Mouse (Mus musculus) liver, adult 2 months (tissue): Measurements from ENCODE around the gene Clca2.

ENCODE experiments used
- CTCF ChIP-seq: fragments of 200-500 bp; IDR thresholded peaks from 2 replicates; pipeline ENCODE4 v1.5.1; 2011; ENCODE audit warnings: low read depth, low read length, control low read depth
- POLR2A ChIP-seq: fragments of 200-500 bp; IDR thresholded peaks from 2 replicates; pipeline ENCODE4 v1.6.1; 2011; ENCODE audit warnings: low read length, control low read depth; ENCODE audit not compliant: insufficient read depth; ENCODE audit errors: extremely low read depth

GRCm38 (mm10) chr3:145099291-145099690, at the start of gene Clca2:
- TF ChIP-seq CTCF (no peak), POLR2A (no peak)
